Mouse (Mus musculus) frontal cortex, postnatal 14 days (tissue): ENCODE measurements around the gene Vmn1r100.
"Not testable (repeated sequence)": the region's sequence is repeated elsewhere in the genome, so short reads cannot be mapped to it uniquely, and the experiment has no call there.

ENCODE experiments used
- DNase-seq, 2 experiments: peaks; one replicate each; pipeline ENCODE4 v3.0.0; 2022; ENCODE audit warnings: low spot score in 2 of 2

Vmn1r100 gene

GRCm38 (mm10) chr7:20417642-20418041 lies at the start of gene Vmn1r100:
Vmn1r100 (plus strand) TSS chr7:20417942.
- DNase-seq, result not testable (repeated sequence)

- not testable (repeated sequence) for DNase-seq
Observed at GRCm38 (mm10) chr7:20375310-20375709, 42.4 kb upstream of the Vmn1r100 start, which contains the start of gene Gm5728. Gm5728 (minus strand) TSS chr7:20375410.

- not testable (repeated sequence) for DNase-seq
Observed at GRCm38 (mm10) chr7:20442493-20442892, 24.8 kb downstream of the Vmn1r100 start, which contains the start of gene Vmn1r101. Vmn1r101 (minus strand) TSS chr7:20442593.
